In the genomic region with DNA sequence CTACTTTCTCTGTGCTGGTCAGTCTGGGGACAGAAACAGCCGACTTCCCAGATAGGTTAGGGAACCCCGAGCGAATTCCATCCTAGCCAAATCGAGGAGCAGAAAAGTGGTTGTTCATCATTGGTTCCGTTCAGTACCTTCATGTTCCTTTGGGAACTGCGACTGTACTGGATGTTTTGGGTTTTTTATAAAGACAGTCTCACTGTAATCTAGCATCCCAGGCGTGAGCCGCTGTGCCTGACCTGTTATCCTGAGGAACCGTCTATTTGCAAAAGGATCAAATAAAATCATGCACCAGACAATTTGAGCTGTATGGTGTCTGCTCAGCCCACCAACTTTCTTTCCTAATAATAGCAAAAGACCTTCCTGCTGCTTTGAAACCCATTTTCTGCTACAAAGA, we compare ENCODE assay signal across 8 mouse cellular contexts. TPM values are rescaled to one million over a fixed set of nuclear protein-coding genes. Genes with fewer than 3 reads are reported as not detected.
DNase-seq lines count a peak whose midpoint lies in the region; ATAC-seq and TF ChIP-seq lines count a peak whose summit lies in the region.

No protein-coding gene starts in this region.

- under 1% methylated on average over 9 of the region's 9 CpGs for WGBS in heart, embryonic 15.5 days
- WGBS in bone marrow, adult 2 months, result 3% methylated on average over 9 of the region's 9 CpGs
- under 1% methylated on average over 9 of the region's 9 CpGs for WGBS in hindbrain, embryonic 12.5 days
- 2% methylated on average over 9 of the region's 9 CpGs for WGBS in midbrain, embryonic 11.5 days

- TF ChIP-seq POLR2A in bone marrow, adult 2 months (IDR thresholded peaks at IDR 0.05; ENCODE audit: borderline replicate concordance, control insufficient read depth, low read depth, low read length), result no peak

- peaks cover 18% of the 10 kb centered on the region for H3K4me1 ChIP-seq in heart, embryonic 15.5 days (replicated peaks)
- H3K4me1 ChIP-seq in bone marrow, adult 2 months (ENCODE audit: control insufficient read depth, insufficient read depth, low read length), result no peaks in the 10 kb centered on the region; the same call in 1 of the 2 replicates
- H3K4me1 ChIP-seq in hindbrain, embryonic 12.5 days, result peaks cover 13% of the 10 kb centered on the region
- H3K4me1 ChIP-seq in midbrain, embryonic 11.5 days (ENCODE audit: control insufficient read depth, insufficient read depth, low read length), result peaks cover 9% of the 10 kb centered on the region; the same call in 1 of the 2 replicates

- no peak for TF ChIP-seq CTCF in bone marrow, adult 2 months (IDR thresholded peaks at IDR 0.05; ENCODE audit: control insufficient read depth, insufficient read depth, low read length)

- no peak; the same call in 1 of the 2 replicates for ATAC-seq in heart, embryonic 15.5 days (replicated peaks; ENCODE audit: insufficient number of reproducible peaks, insufficient read depth, low FRiP score, low read depth)
- ATAC-seq in hindbrain, embryonic 12.5 days (ENCODE audit: low FRiP score), result no peak
- no peak for ATAC-seq in midbrain, embryonic 11.5 days (ENCODE audit: low FRiP score)

- peak overlapping the region; percentile 99 for H3K27ac ChIP-seq in heart, embryonic 15.5 days
- H3K27ac ChIP-seq in bone marrow, adult 2 months (ENCODE audit: control insufficient read depth, insufficient read depth, low read depth, low read length, poor library complexity), result peak overlapping the region; percentile 100
- peak overlapping the region; percentile 98 for H3K27ac ChIP-seq in hindbrain, embryonic 12.5 days
- peak overlapping the region; percentile 98; the same call in 1 of the 2 replicates for H3K27ac ChIP-seq in midbrain, embryonic 11.5 days (ENCODE audit: low read depth, low read length)

- H3K9ac ChIP-seq in heart, embryonic 15.5 days, result peak overlapping the region; percentile 100
- peak overlapping the region; percentile 99 for H3K9ac ChIP-seq in hindbrain, embryonic 12.5 days
- H3K9ac ChIP-seq in midbrain, embryonic 11.5 days (ENCODE audit: low read length), result peak overlapping the region; percentile 99

- no peaks in the 10 kb centered on the region for H3K27me3 ChIP-seq in heart, embryonic 15.5 days
- no peaks in the 10 kb centered on the region for H3K27me3 ChIP-seq in hindbrain, embryonic 12.5 days
- H3K27me3 ChIP-seq in midbrain, embryonic 11.5 days (ENCODE audit: control insufficient read depth, insufficient read depth, low read length), result no peaks in the 10 kb centered on the region

- no peaks in the 10 kb centered on the region for H3K36me3 ChIP-seq in heart, embryonic 15.5 days
- no peaks in the 10 kb centered on the region for H3K36me3 ChIP-seq in hindbrain, embryonic 12.5 days
- no peaks in the 10 kb centered on the region for H3K36me3 ChIP-seq in midbrain, embryonic 11.5 days (ENCODE audit: control insufficient read depth, insufficient read depth, low read length)

- peak overlapping the region; percentile 84 for H3K4me2 ChIP-seq in heart, embryonic 15.5 days
- peak overlapping the region; percentile 87 for H3K4me2 ChIP-seq in hindbrain, embryonic 12.5 days (replicated peaks)
- H3K4me2 ChIP-seq in midbrain, embryonic 11.5 days, result peak overlapping the region; percentile 88

- H3K9me3 ChIP-seq in heart, embryonic 15.5 days (replicated peaks), result no peaks in the 10 kb centered on the region
- H3K9me3 ChIP-seq in hindbrain, embryonic 12.5 days (replicated peaks), result no peaks in the 10 kb centered on the region
- no peaks in the 10 kb centered on the region for H3K9me3 ChIP-seq in midbrain, embryonic 11.5 days (ENCODE audit: control insufficient read depth, low read length)

- peak overlapping the region; percentile 95 for H3K4me3 ChIP-seq in heart, embryonic 15.5 days
- H3K4me3 ChIP-seq in bone marrow, adult 2 months (replicated peaks; ENCODE audit: control insufficient read depth, low read depth, low read length), result peak overlapping the region; percentile 78
- peak overlapping the region; percentile 95 for H3K4me3 ChIP-seq in hindbrain, embryonic 12.5 days
- H3K4me3 ChIP-seq in midbrain, embryonic 11.5 days (ENCODE audit: low read depth, low read length), result peak overlapping the region; percentile 95

- no peak for DNase-seq in heart, postnatal 25 days (ENCODE audit: low spot score)
- DNase-seq in midbrain, embryonic 11.5 days (ENCODE audit: low spot score, missing footprints), result no peak
- no peak for DNase-seq in cerebellum, adult 11 months
- no peak for DNase-seq in ovary, postnatal 10 days (ENCODE audit: low spot score)
- no peak for DNase-seq in cerebellum, postnatal 10 days

- intact Hi-C loops in heart, postnatal 25 days (cut with DNase I), result loop anchor here (5.0 kb wide), 2 partner anchors 79 to 94 kb away; a partner anchor contains a TSS

RNA-seq across cellular contexts. Expression of a gene that starts 0.4 kb away (rescaled TPM):
- 112 and 113 TPM in 2 replicates for polyA plus RNA-seq in heart, embryonic 15.5 days (2015; fragmentation: Nextera tagmentation; extraction: Ambion mirVana)
- total RNA-seq in heart, postnatal 25 days (2021), result 100 to 1,000 TPM; 126 TPM
- polyA plus RNA-seq in bone marrow, adult 2 months (2011; ENCODE audit: insufficient read depth, insufficient read length, low replicate concordance, missing spikeins), result 82.8 and 172 TPM in 2 replicates
- 200 and 201 TPM in 2 replicates for polyA plus RNA-seq in hindbrain, embryonic 12.5 days (2016; fragmentation: Nextera tagmentation; extraction: Ambion mirVana)
- polyA plus RNA-seq in midbrain, embryonic 11.5 days (2014; fragmentation: Nextera tagmentation; extraction: Ambion mirVana), result 176 and 183 TPM in 2 replicates

RNA-seq across cellular contexts. Expression of a gene that starts 0.5 kb away (rescaled TPM):
- polyA plus RNA-seq in heart, embryonic 15.5 days (2015; fragmentation: Nextera tagmentation; extraction: Ambion mirVana), result 5.1 and 7.2 TPM in 2 replicates
- 1 to 10 TPM; 2.8 to 3.3 TPM for total RNA-seq in heart, postnatal 25 days (2021)
- 1.8 and 5.3 TPM in 2 replicates for polyA plus RNA-seq in bone marrow, adult 2 months (2011; ENCODE audit: insufficient read depth, insufficient read length, low replicate concordance, missing spikeins)
- 10.5 and 10.7 TPM in 2 replicates for polyA plus RNA-seq in hindbrain, embryonic 12.5 days (2016; fragmentation: Nextera tagmentation; extraction: Ambion mirVana)
- polyA plus RNA-seq in midbrain, embryonic 11.5 days (2014; fragmentation: Nextera tagmentation; extraction: Ambion mirVana), result 15.4 and 15.9 TPM in 2 replicates
